Mouse (Mus musculus): ENCODE results near the gene Tnxb. TPM values are rescaled to one million over a fixed set of nuclear protein-coding genes. Genes with fewer than 3 reads are reported as not detected.

Gene Tnxb
- polyA plus RNA-seq, 1 experiment from 2014 or later: 0.24 TPM

- no peaks in the 10 kb centered on the region for H3K36me3 ChIP-seq (ENCODE audit: control insufficient read depth, insufficient read depth, low read length)
- whole genome bisulfite sequencing (ENCODE audit: insufficient replicate concordance): 9% methylated on average over 93 of the region's 93 CpGs
- H3K9me3 ChIP-seq (replicated peaks; ENCODE audit: control insufficient read depth, low read length): no peaks in the 10 kb centered on the region
- H3K27ac ChIP-seq (ENCODE audit: low read depth, low read length): no peak overlapping the region
- H3K4me3 ChIP-seq (ENCODE audit: low read depth, low read length): peak overlapping the region; percentile 41
- peak overlapping the region; percentile 74 for H3K4me2 ChIP-seq
- H3K9ac ChIP-seq (ENCODE audit: low read depth, low read length): 0 out of 2 replicates have a peak overlapping the region, but pooled peaks have one; percentile 46
- peaks cover 58% of the 10 kb centered on the region for H3K27me3 ChIP-seq (ENCODE audit: control insufficient read depth, insufficient read depth, low read length)
- H3K4me1 ChIP-seq (ENCODE audit: control insufficient read depth, insufficient read depth, low read length): peaks cover 20% of the 10 kb centered on the region
- ATAC-seq (replicated peaks; ENCODE audit: insufficient number of reproducible peaks, low FRiP score, low TSS enrichment): no peak
Observed at GRCm38 (mm10) chr17:34671151-34672066, 1.1 kb downstream of the Tnxb start.

- Histone ChIP-seq H3K9ac (ENCODE audit: low read depth, low read length) (0 out of 2 replicates have a peak overlapping the region, but pooled peaks have one; percentile 46), H3K36me3 (ENCODE audit: control insufficient read depth, insufficient read depth, low read length) (no peaks in the 10 kb centered on the region), H3K4me2 (peak overlapping the region; percentile 74), H3K4me3 (ENCODE audit: low read depth, low read length) (peak overlapping the region; percentile 41), H3K4me1 (ENCODE audit: control insufficient read depth, insufficient read depth, low read length) (peaks cover 20% of the 10 kb centered on the region), H3K9me3 (replicated peaks; ENCODE audit: control insufficient read depth, low read length) (no peaks in the 10 kb centered on the region), H3K27me3 (ENCODE audit: control insufficient read depth, insufficient read depth, low read length) (peaks cover 58% of the 10 kb centered on the region), H3K27ac (ENCODE audit: low read depth, low read length) (no peak overlapping the region)
- WGBS (ENCODE audit: insufficient replicate concordance): 28% methylated on average over 49 of the region's 49 CpGs
- ATAC-seq (replicated peaks; ENCODE audit: insufficient number of reproducible peaks, low FRiP score, low TSS enrichment): no peak
Observed at GRCm38 (mm10) chr17:34672246-34672792, 2.0 kb downstream of the Tnxb start.

GRCm38 (mm10) chr17:34673139-34673538 lies 2.8 kb downstream of the Tnxb start:
- Histone ChIP-seq H3K27ac (ENCODE audit: low read depth, low read length) (no peak overlapping the region), H3K4me1 (ENCODE audit: control insufficient read depth, insufficient read depth, low read length) (peaks cover 20% of the 10 kb centered on the region), H3K27me3 (ENCODE audit: control insufficient read depth, insufficient read depth, low read length) (peaks cover 57% of the 10 kb centered on the region), H3K36me3 (ENCODE audit: control insufficient read depth, insufficient read depth, low read length) (no peaks in the 10 kb centered on the region), H3K9ac (ENCODE audit: low read depth, low read length) (no peak overlapping the region), H3K4me3 (ENCODE audit: low read depth, low read length) (no peak overlapping the region), H3K4me2 (no peak overlapping the region), H3K9me3 (replicated peaks; ENCODE audit: control insufficient read depth, low read length) (no peaks in the 10 kb centered on the region)
- WGBS (ENCODE audit: insufficient replicate concordance): 87% methylated on average over 7 of the region's 7 CpGs
- no peak for ATAC-seq (replicated peaks; ENCODE audit: insufficient number of reproducible peaks, low FRiP score, low TSS enrichment)

GRCm38 (mm10) chr17:34674524-34675204 lies 4.3 kb downstream of the Tnxb start:
- WGBS (ENCODE audit: insufficient replicate concordance): 47% methylated on average over 11 of the region's 11 CpGs
- H3K4me3 ChIP-seq (ENCODE audit: low read depth, low read length): no peak overlapping the region
- peaks cover 20% of the 10 kb centered on the region for H3K4me1 ChIP-seq (ENCODE audit: control insufficient read depth, insufficient read depth, low read length)
- H3K9me3 ChIP-seq (replicated peaks; ENCODE audit: control insufficient read depth, low read length): no peaks in the 10 kb centered on the region
- H3K27me3 ChIP-seq (ENCODE audit: control insufficient read depth, insufficient read depth, low read length): peaks cover 60% of the 10 kb centered on the region
- H3K27ac ChIP-seq (ENCODE audit: low read depth, low read length): no peak overlapping the region
- H3K4me2 ChIP-seq: no peak overlapping the region
- no peaks in the 10 kb centered on the region for H3K36me3 ChIP-seq (ENCODE audit: control insufficient read depth, insufficient read depth, low read length)
- H3K9ac ChIP-seq (ENCODE audit: low read depth, low read length): no peak overlapping the region
- ATAC-seq (replicated peaks; ENCODE audit: insufficient number of reproducible peaks, low FRiP score, low TSS enrichment): no peak

GRCm38 (mm10) chr17:34675205-34676092 lies 5.1 kb downstream of the Tnxb start:
- Histone ChIP-seq H3K4me1 (ENCODE audit: control insufficient read depth, insufficient read depth, low read length) (peaks cover 20% of the 10 kb centered on the region), H3K4me3 (ENCODE audit: low read depth, low read length) (no peak overlapping the region), H3K4me2 (no peak overlapping the region), H3K27me3 (ENCODE audit: control insufficient read depth, insufficient read depth, low read length) (peaks cover 60% of the 10 kb centered on the region), H3K9ac (ENCODE audit: low read depth, low read length) (no peak overlapping the region), H3K36me3 (ENCODE audit: control insufficient read depth, insufficient read depth, low read length) (no peaks in the 10 kb centered on the region), H3K27ac (ENCODE audit: low read depth, low read length) (no peak overlapping the region), H3K9me3 (replicated peaks; ENCODE audit: control insufficient read depth, low read length) (no peaks in the 10 kb centered on the region)
- WGBS (ENCODE audit: insufficient replicate concordance): 54% methylated on average over 13 of the region's 13 CpGs
- no peak for ATAC-seq (replicated peaks; ENCODE audit: insufficient number of reproducible peaks, low FRiP score, low TSS enrichment)

GRCm38 (mm10) chr17:34676093-34676460 lies 5.7 kb downstream of the Tnxb start:
- ATAC-seq (replicated peaks; ENCODE audit: insufficient number of reproducible peaks, low FRiP score, low TSS enrichment): no peak
- Histone ChIP-seq H3K9me3 (replicated peaks; ENCODE audit: control insufficient read depth, low read length) (no peaks in the 10 kb centered on the region), H3K4me2 (no peak overlapping the region), H3K36me3 (ENCODE audit: control insufficient read depth, insufficient read depth, low read length) (no peaks in the 10 kb centered on the region), H3K27ac (ENCODE audit: low read depth, low read length) (no peak overlapping the region), H3K9ac (ENCODE audit: low read depth, low read length) (no peak overlapping the region), H3K4me1 (ENCODE audit: control insufficient read depth, insufficient read depth, low read length) (peaks cover 21% of the 10 kb centered on the region), H3K4me3 (ENCODE audit: low read depth, low read length) (no peak overlapping the region), H3K27me3 (ENCODE audit: control insufficient read depth, insufficient read depth, low read length) (peaks cover 54% of the 10 kb centered on the region)
- WGBS (ENCODE audit: insufficient replicate concordance): 67% methylated on average over 6 of the region's 6 CpGs

- Histone ChIP-seq H3K9ac (ENCODE audit: low read depth, low read length) (no peak overlapping the region), H3K4me2 (no peak overlapping the region), H3K36me3 (ENCODE audit: control insufficient read depth, insufficient read depth, low read length) (no peaks in the 10 kb centered on the region), H3K4me3 (ENCODE audit: low read depth, low read length) (no peak overlapping the region), H3K9me3 (replicated peaks; ENCODE audit: control insufficient read depth, low read length) (no peaks in the 10 kb centered on the region), H3K27me3 (ENCODE audit: control insufficient read depth, insufficient read depth, low read length) (peaks cover 48% of the 10 kb centered on the region), H3K4me1 (ENCODE audit: control insufficient read depth, insufficient read depth, low read length) (peaks cover 23% of the 10 kb centered on the region), H3K27ac (ENCODE audit: low read depth, low read length) (no peak overlapping the region)
- 74% methylated on average over 12 of the region's 12 CpGs for WGBS (ENCODE audit: insufficient replicate concordance)
- no peak for ATAC-seq (replicated peaks; ENCODE audit: insufficient number of reproducible peaks, low FRiP score, low TSS enrichment)
Observed at GRCm38 (mm10) chr17:34676671-34677070, 6.3 kb downstream of the Tnxb start.

GRCm38 (mm10) chr17:34680191-34680590 lies 9.9 kb downstream of the Tnxb start:
- peaks cover 33% of the 10 kb centered on the region for H3K4me1 ChIP-seq (ENCODE audit: control insufficient read depth, insufficient read depth, low read length)
- no peak overlapping the region for H3K4me3 ChIP-seq (ENCODE audit: low read depth, low read length)
- no peaks in the 10 kb centered on the region for H3K9me3 ChIP-seq (replicated peaks; ENCODE audit: control insufficient read depth, low read length)
- 80% methylated on average over 26 of the region's 26 CpGs for WGBS (ENCODE audit: insufficient replicate concordance)
- no peaks in the 10 kb centered on the region for H3K36me3 ChIP-seq (ENCODE audit: control insufficient read depth, insufficient read depth, low read length)
- H3K27ac ChIP-seq (ENCODE audit: low read depth, low read length): no peak overlapping the region
- no peak overlapping the region for H3K9ac ChIP-seq (ENCODE audit: low read depth, low read length)
- no peak overlapping the region for H3K4me2 ChIP-seq
- peaks cover 20% of the 10 kb centered on the region for H3K27me3 ChIP-seq (ENCODE audit: control insufficient read depth, insufficient read depth, low read length)
- ATAC-seq (replicated peaks; ENCODE audit: insufficient number of reproducible peaks, low FRiP score, low TSS enrichment): no peak

Data from heart, embryonic 11.5 days (tissue).